ENCODE assay signal across 9 mouse cellular contexts in genomic region chr11:75852485-75852884, GRCm38 (mm10). TPM values are rescaled to one million over a fixed set of nuclear protein-coding genes. Genes with fewer than 3 reads are reported as not detected.
DNase-seq lines count a peak whose midpoint lies in the region; ATAC-seq and TF ChIP-seq lines count a peak whose summit lies in the region.
"Had no signal": no experiment of that assay in that cellular context is flagged by ENCODE, and none has a peak within 500 bp of the region (broad histone marks: within the 10 kb centered on the region; RNA-seq: fewer than 3 reads in every experiment).

No protein-coding gene starts in this region.

- ATAC-seq in heart, embryonic 12.5 days (ENCODE audit: insufficient number of reproducible peaks, low FRiP score) = peak; percentile 66
- no peak; the same call in 1 of the 2 replicates for ATAC-seq in heart, embryonic 11.5 days (replicated peaks; ENCODE audit: insufficient number of reproducible peaks, low FRiP score, low TSS enrichment)
- no peak for ATAC-seq in embryonic facial prominence, embryonic 13.5 days (ENCODE audit: insufficient number of reproducible peaks, insufficient read depth, low FRiP score, low TSS enrichment, low read depth)
- ATAC-seq in hindbrain, postnatal 0 days = peak; percentile 54

- no peak for TF ChIP-seq CTCF in hindbrain, postnatal 0 days (IDR thresholded peaks at IDR 0.05; ENCODE audit: low read depth)

- peaks cover 20% of the 10 kb centered on the region for H3K4me1 ChIP-seq in heart, embryonic 12.5 days (replicated peaks)
- 0 out of 2 replicates have a peak, but pooled peaks cover 4% of the 10 kb centered on the region for H3K4me1 ChIP-seq in heart, embryonic 11.5 days (ENCODE audit: control insufficient read depth, insufficient read depth, low read length)
- peaks cover 18% of the 10 kb centered on the region for H3K4me1 ChIP-seq in embryonic facial prominence, embryonic 13.5 days
- H3K4me1 ChIP-seq in hindbrain, postnatal 0 days (ENCODE audit: insufficient read depth, low read length) = no peaks in the 10 kb centered on the region

- no peak overlapping the region for H3K27ac ChIP-seq in heart, embryonic 12.5 days (ENCODE audit: poor library complexity, severe bottlenecking)
- H3K27ac ChIP-seq in heart, embryonic 11.5 days (ENCODE audit: low read depth, low read length) = no peak overlapping the region
- H3K27ac ChIP-seq in embryonic facial prominence, embryonic 13.5 days = no peak overlapping the region
- H3K27ac ChIP-seq in hindbrain, postnatal 0 days = no peak overlapping the region
- H3K27ac ChIP-seq: liver, embryonic 14.5 days had no signal

- intact Hi-C loops in left cerebral cortex, postnatal 10 days (cut with DNase I) = no loop called here

- peak; percentile 78 for DNase-seq in MEL-GATA-1-ER (ENCODE audit: extremely low read depth, low read depth)
- DNase-seq in hindbrain, postnatal 0 days (ENCODE audit: low spot score) = no peak
- no peak for DNase-seq in left cerebral cortex, postnatal 10 days (ENCODE audit: extremely low spot score in 1 of 2, low spot score in 2 of 2)
- DNase-seq in yolk sac, embryonic 10.5 days (ENCODE audit: low spot score) = no peak
- DNase-seq in ovary, postnatal 10 days (ENCODE audit: low spot score) = no peak

- H3K4me3 ChIP-seq in heart, embryonic 12.5 days = no peak overlapping the region
- H3K4me3 ChIP-seq in heart, embryonic 11.5 days (ENCODE audit: low read depth, low read length) = no peak overlapping the region
- no peak overlapping the region for H3K4me3 ChIP-seq in embryonic facial prominence, embryonic 13.5 days
- H3K4me3 ChIP-seq in hindbrain, postnatal 0 days (ENCODE audit: low read length) = no peak overlapping the region

- H3K9me3 ChIP-seq in heart, embryonic 12.5 days (replicated peaks) = no peaks in the 10 kb centered on the region
- no peaks in the 10 kb centered on the region for H3K9me3 ChIP-seq in heart, embryonic 11.5 days (replicated peaks; ENCODE audit: control insufficient read depth, low read length)
- H3K9me3 ChIP-seq in embryonic facial prominence, embryonic 13.5 days = no peaks in the 10 kb centered on the region
- H3K9me3 ChIP-seq in hindbrain, postnatal 0 days (ENCODE audit: low read length) = no peaks in the 10 kb centered on the region

- no peak overlapping the region for H3K4me2 ChIP-seq in heart, embryonic 12.5 days
- no peak overlapping the region for H3K4me2 ChIP-seq in heart, embryonic 11.5 days
- H3K4me2 ChIP-seq in embryonic facial prominence, embryonic 13.5 days = no peak overlapping the region
- no peak overlapping the region for H3K4me2 ChIP-seq in hindbrain, postnatal 0 days (ENCODE audit: low read depth, low read length)

- 49% methylated on average over 2 of the region's 2 CpGs for WGBS in heart, embryonic 12.5 days
- WGBS in heart, embryonic 11.5 days (ENCODE audit: insufficient replicate concordance) = 58% methylated on average over 2 of the region's 2 CpGs
- 59% methylated on average over 2 of the region's 2 CpGs for WGBS in embryonic facial prominence, embryonic 13.5 days
- 63% methylated on average over 2 of the region's 2 CpGs for WGBS in hindbrain, postnatal 0 days

- no peak overlapping the region for H3K9ac ChIP-seq in heart, embryonic 12.5 days
- no peak overlapping the region for H3K9ac ChIP-seq in heart, embryonic 11.5 days (ENCODE audit: low read depth, low read length)
- H3K9ac ChIP-seq in embryonic facial prominence, embryonic 13.5 days = 0 out of 2 replicates have a peak overlapping the region, but pooled peaks have one; percentile 22
- H3K9ac ChIP-seq in hindbrain, postnatal 0 days (replicated peaks; ENCODE audit: low read length) = no peak overlapping the region
- H3K9ac ChIP-seq: liver, embryonic 14.5 days had no signal

- H3K36me3 ChIP-seq in heart, embryonic 12.5 days = no peaks in the 10 kb centered on the region
- no peaks in the 10 kb centered on the region for H3K36me3 ChIP-seq in heart, embryonic 11.5 days (ENCODE audit: control insufficient read depth, insufficient read depth, low read length)
- H3K36me3 ChIP-seq in embryonic facial prominence, embryonic 13.5 days = no peaks in the 10 kb centered on the region
- no peaks in the 10 kb centered on the region for H3K36me3 ChIP-seq in hindbrain, postnatal 0 days (ENCODE audit: insufficient read depth, low read length)

- H3K27me3 ChIP-seq in heart, embryonic 12.5 days (replicated peaks) = no peaks in the 10 kb centered on the region
- H3K27me3 ChIP-seq in heart, embryonic 11.5 days (ENCODE audit: control insufficient read depth, insufficient read depth, low read length) = no peaks in the 10 kb centered on the region
- H3K27me3 ChIP-seq in embryonic facial prominence, embryonic 13.5 days = no peaks in the 10 kb centered on the region; the same call in 1 of the 2 replicates
- no peaks in the 10 kb centered on the region for H3K27me3 ChIP-seq in hindbrain, postnatal 0 days (ENCODE audit: insufficient read depth, low read length)

RNA-seq across cellular contexts. Expression of gene Doc2b, which starts 56.6 kb away (rescaled TPM):
- 0.08 and 0.15 TPM in 2 replicates for polyA plus RNA-seq in heart, embryonic 12.5 days (2016; fragmentation: Nextera tagmentation; extraction: Ambion mirVana)
- 0.13 and 0.14 TPM in 2 replicates for polyA plus RNA-seq in heart, embryonic 11.5 days (2014; fragmentation: Nextera tagmentation; extraction: Ambion mirVana)
- polyA plus RNA-seq in embryonic facial prominence, embryonic 13.5 days (2015; fragmentation: Nextera tagmentation; extraction: Ambion mirVana) = 2.5 TPM in 2 replicates
- total RNA-seq in hindbrain, postnatal 0 days (2014; rRNA removed) = 12.7 and 12.8 TPM in 2 replicates
- polyA plus RNA-seq in hindbrain, postnatal 0 days (2015; fragmentation: Nextera tagmentation; extraction: Ambion mirVana) = 4.0 and 4.3 TPM in 2 replicates
- total RNA-seq in left cerebral cortex, postnatal 10 days (2021) = 10 to 100 TPM; 46.9 to 47.8 TPM

Comparison
In these comparisons a context has a peak if more than half of its experiments do, and no peak if none do; other contexts are left out.
1. ATAC-seq: peak in heart, embryonic 12.5 days (single experiment) and hindbrain, postnatal 0 days (single experiment); none in heart, embryonic 11.5 days (single experiment) and embryonic facial prominence, embryonic 13.5 days (single experiment).